In genomic region chr2:3119371-3119935, GRCm38 (mm10) we compare ENCODE assay signal across 8 mouse cellular contexts. TPM values are rescaled to one million over a fixed set of nuclear protein-coding genes. Genes with fewer than 3 reads are reported as not detected.
DNase-seq lines count a peak whose midpoint lies in the region; ATAC-seq lines count a peak whose summit lies in the region.

No protein-coding gene starts in this region.

- H3K9ac ChIP-seq in heart, embryonic 13.5 days, result peak overlapping the region; percentile 96
- H3K9ac ChIP-seq in hindbrain, embryonic 16.5 days (ENCODE audit: low read depth, low read length), result peak overlapping the region; percentile 98
- H3K9ac ChIP-seq in midbrain, embryonic 15.5 days, result peak overlapping the region; percentile 93

- H3K4me3 ChIP-seq in heart, embryonic 13.5 days, result peak overlapping the region; percentile 95
- H3K4me3 ChIP-seq in brown adipose tissue, adult 24 weeks (ENCODE audit: insufficient read depth, low read depth, low read length), result peak overlapping the region; percentile 97
- peak overlapping the region; percentile 96 for H3K4me3 ChIP-seq in hindbrain, embryonic 16.5 days (ENCODE audit: low read length)
- H3K4me3 ChIP-seq in midbrain, embryonic 15.5 days, result peak overlapping the region; percentile 91

- H3K27ac ChIP-seq in heart, embryonic 13.5 days (replicated peaks), result no peak overlapping the region; the same call in 1 of the 2 replicates
- H3K27ac ChIP-seq in brown adipose tissue, adult 24 weeks (replicated peaks; ENCODE audit: low read depth, low read length), result peak overlapping the region; percentile 45; the same call in 1 of the 2 replicates
- peak overlapping the region; percentile 94 for H3K27ac ChIP-seq in hindbrain, embryonic 16.5 days (ENCODE audit: low read depth, low read length)
- peak overlapping the region; percentile 96 for H3K27ac ChIP-seq in midbrain, embryonic 15.5 days

- no peaks in the 10 kb centered on the region for H3K36me3 ChIP-seq in heart, embryonic 13.5 days
- no peaks in the 10 kb centered on the region for H3K36me3 ChIP-seq in hindbrain, embryonic 16.5 days (ENCODE audit: control insufficient read depth, insufficient read depth, low read length)
- H3K36me3 ChIP-seq in midbrain, embryonic 15.5 days (replicated peaks), result no peaks in the 10 kb centered on the region

- peak overlapping the region; percentile 74 for H3K4me2 ChIP-seq in heart, embryonic 13.5 days
- peak overlapping the region; percentile 82 for H3K4me2 ChIP-seq in hindbrain, embryonic 16.5 days (ENCODE audit: low read length)
- H3K4me2 ChIP-seq in midbrain, embryonic 15.5 days, result peak overlapping the region; percentile 57

- no peaks in the 10 kb centered on the region for H3K27me3 ChIP-seq in heart, embryonic 13.5 days (replicated peaks)
- H3K27me3 ChIP-seq in hindbrain, embryonic 16.5 days (replicated peaks; ENCODE audit: control insufficient read depth, insufficient read depth, low read length), result no peaks in the 10 kb centered on the region
- no peaks in the 10 kb centered on the region for H3K27me3 ChIP-seq in midbrain, embryonic 15.5 days (replicated peaks)

- H3K9me3 ChIP-seq in heart, embryonic 13.5 days, result no peaks in the 10 kb centered on the region
- no peaks in the 10 kb centered on the region for H3K9me3 ChIP-seq in hindbrain, embryonic 16.5 days (ENCODE audit: control insufficient read depth, low read length)
- H3K9me3 ChIP-seq in midbrain, embryonic 15.5 days, result no peaks in the 10 kb centered on the region

- intact Hi-C loops in heart, postnatal 14 days (cut with DNase I), result loop anchor here (2.0 to 5.0 kb wide), 2 partner anchors 53 to 163 kb away; partner anchors contain the start of gene Nmt2

- H3K4me1 ChIP-seq in heart, embryonic 13.5 days, result peaks cover 41% of the 10 kb centered on the region
- peaks cover 7% of the 10 kb centered on the region; the same call in 1 of the 2 replicates for H3K4me1 ChIP-seq in brown adipose tissue, adult 24 weeks (ENCODE audit: control insufficient read depth, insufficient read depth, insufficient read length, low read length)
- H3K4me1 ChIP-seq in hindbrain, embryonic 16.5 days (ENCODE audit: control insufficient read depth, insufficient read depth, low read depth, low read length), result peaks cover 17% of the 10 kb centered on the region
- peaks cover 22% of the 10 kb centered on the region for H3K4me1 ChIP-seq in midbrain, embryonic 15.5 days

- 21% methylated on average over 4 of the region's 4 CpGs for WGBS in heart, embryonic 13.5 days
- 18% methylated on average over 4 of the region's 4 CpGs for WGBS in hindbrain, embryonic 16.5 days
- 18% methylated on average over 4 of the region's 4 CpGs for WGBS in midbrain, embryonic 15.5 days

- DNase-seq in heart, postnatal 14 days, result no peak
- no peak for DNase-seq in yolk sac, embryonic 10.5 days (ENCODE audit: low spot score)
- no peak for DNase-seq in spleen, postnatal 10 days (ENCODE audit: low spot score in 2 of 2)
- DNase-seq in spleen, postnatal 36 days (ENCODE audit: low spot score in 2 of 2), result no peak

- ATAC-seq in heart, embryonic 13.5 days (ENCODE audit: extremely low read depth, insufficient number of reproducible peaks, low FRiP score, low TSS enrichment), result no peak
- ATAC-seq in hindbrain, embryonic 16.5 days, result no peak
- no peak for ATAC-seq in midbrain, embryonic 15.5 days (replicated peaks)

RNA-seq across cellular contexts. Expression of gene Fam171a1, which starts 5.4 kb away (rescaled TPM):
- polyA plus RNA-seq in heart, embryonic 13.5 days (2015; fragmentation: Nextera tagmentation; extraction: Ambion mirVana), result 23.5 and 23.7 TPM in 2 replicates
- 10 to 100 TPM; 20.9 to 22.4 TPM for total RNA-seq in heart, postnatal 14 days (2021)
- polyA plus RNA-seq in brown adipose tissue, adult 24 weeks (2012; ENCODE audit: insufficient read depth, insufficient read length, missing spikeins), result 5.2 and 10.0 TPM in 2 replicates
- 37.4 and 51.0 TPM in 2 replicates for polyA plus RNA-seq in hindbrain, embryonic 16.5 days (2015; fragmentation: Nextera tagmentation; extraction: Ambion mirVana)
- 48.3 and 49.8 TPM in 2 replicates for polyA plus RNA-seq in midbrain, embryonic 15.5 days (2015; fragmentation: Nextera tagmentation; extraction: Ambion mirVana)
